Mouse (Mus musculus): ENCODE results near the gene 4931429L15Rik. TPM values are rescaled to one million over a fixed set of nuclear protein-coding genes. Genes with fewer than 3 reads are reported as not detected.
"Not testable (repeated sequence)": the region's sequence is repeated elsewhere in the genome, so short reads cannot be mapped to it uniquely, and the experiment has no call there.

4931429L15Rik gene
- not detected in 2 replicates for polyA plus RNA-seq (2016; fragmentation: Nextera tagmentation; extraction: Ambion mirVana)

- ATAC-seq (ENCODE audit: insufficient number of reproducible peaks, low FRiP score), result not testable (repeated sequence)
These were observed at the start of gene 4931429L15Rik for GRCm38 (mm10) chr9:46319886-46320285. TSS of gene 4931429L15Rik (minus strand) at chr9:46319986.

GRCm38 (mm10) chr9:46362459-46362858 lies 42.7 kb upstream of the 4931429L15Rik start:
- Histone ChIP-seq H3K9ac (no peak overlapping the region), H3K27ac (ENCODE audit: poor library complexity, severe bottlenecking) (no peak overlapping the region), H3K4me1 (replicated peaks) (peaks cover 13% of the 10 kb centered on the region), H3K36me3 (no peaks in the 10 kb centered on the region), H3K4me2 (no peak overlapping the region), H3K4me3 (no peak overlapping the region), H3K27me3 (replicated peaks) (0 out of 2 replicates have a peak, but pooled peaks cover 6% of the 10 kb centered on the region), H3K9me3 (replicated peaks) (no peaks in the 10 kb centered on the region)
- 28% methylated on average over 2 of the region's 2 CpGs for WGBS
- no peak for ATAC-seq (ENCODE audit: insufficient number of reproducible peaks, low FRiP score)

More at GRCm38 (mm10) chr9:46319886-46320285, at the start of gene 4931429L15Rik:
- 79% methylated on average over 6 of the region's 6 CpGs for WGBS
- H3K4me2 ChIP-seq; H3K4me1 ChIP-seq (replicated peaks); H3K27ac ChIP-seq (ENCODE audit: poor library complexity, severe bottlenecking); H3K4me3 ChIP-seq; H3K9ac ChIP-seq; H3K36me3 ChIP-seq: not testable (repeated sequence)
- Histone ChIP-seq H3K9me3 (replicated peaks) (peaks cover 11% of the 10 kb centered on the region), H3K27me3 (replicated peaks) (peaks cover 28% of the 10 kb centered on the region)

GRCm38 (mm10) chr9:46361461-46362111 lies 41.8 kb upstream of the 4931429L15Rik start:
- H3K9me3 ChIP-seq (replicated peaks), result no peaks in the 10 kb centered on the region
- H3K27ac ChIP-seq (ENCODE audit: poor library complexity, severe bottlenecking), result no peak overlapping the region
- H3K27me3 ChIP-seq (replicated peaks), result 0 out of 2 replicates have a peak, but pooled peaks cover 6% of the 10 kb centered on the region
- no peak for ATAC-seq (ENCODE audit: insufficient number of reproducible peaks, low FRiP score)
- H3K4me2 ChIP-seq, result no peak overlapping the region
- no peak overlapping the region for H3K4me3 ChIP-seq
- WGBS, result 64% methylated on average over 11 of the region's 11 CpGs
- H3K9ac ChIP-seq, result no peak overlapping the region
- peaks cover 13% of the 10 kb centered on the region for H3K4me1 ChIP-seq (replicated peaks)
- H3K36me3 ChIP-seq, result no peaks in the 10 kb centered on the region

GRCm38 (mm10) chr9:46353992-46354391 lies 34.2 kb upstream of the 4931429L15Rik start:
- no peak overlapping the region for H3K4me2 ChIP-seq
- H3K36me3 ChIP-seq, result no peaks in the 10 kb centered on the region
- H3K4me3 ChIP-seq, result no peak overlapping the region
- H3K27me3 ChIP-seq (replicated peaks), result peaks cover 43% of the 10 kb centered on the region
- ATAC-seq (ENCODE audit: insufficient number of reproducible peaks, low FRiP score), result peak; percentile 45
- 3% methylated on average over 3 of the region's 3 CpGs for WGBS
- H3K9ac ChIP-seq, result no peak overlapping the region
- H3K9me3 ChIP-seq (replicated peaks), result no peaks in the 10 kb centered on the region
- H3K27ac ChIP-seq (ENCODE audit: poor library complexity, severe bottlenecking), result no peak overlapping the region
- H3K4me1 ChIP-seq (replicated peaks), result peaks cover 14% of the 10 kb centered on the region; the same call in 1 of the 2 replicates

GRCm38 (mm10) chr9:46353330-46353724 lies 33.5 kb upstream of the 4931429L15Rik start:
- peaks cover 14% of the 10 kb centered on the region; the same call in 1 of the 2 replicates for H3K4me1 ChIP-seq (replicated peaks)
- ATAC-seq (ENCODE audit: insufficient number of reproducible peaks, low FRiP score), result no peak
- WGBS, result 16% methylated on average over 5 of the region's 5 CpGs

GRCm38 (mm10) chr9:46352651-46353329 lies 33.0 kb upstream of the 4931429L15Rik start:
- Histone ChIP-seq H3K9ac (no peak overlapping the region), H3K4me1 (replicated peaks) (peaks cover 14% of the 10 kb centered on the region; the same call in 1 of the 2 replicates), H3K4me3 (no peak overlapping the region), H3K4me2 (peak overlapping the region; percentile 12; the same call in 1 of the 2 replicates), H3K27me3 (replicated peaks) (peaks cover 46% of the 10 kb centered on the region), H3K27ac (ENCODE audit: poor library complexity, severe bottlenecking) (no peak overlapping the region), H3K36me3 (no peaks in the 10 kb centered on the region), H3K9me3 (replicated peaks) (no peaks in the 10 kb centered on the region)
- ATAC-seq (ENCODE audit: insufficient number of reproducible peaks, low FRiP score), result peak; percentile 60; the same call in 1 of the 2 replicates
- WGBS, result 46% methylated on average over 12 of the region's 12 CpGs

More at GRCm38 (mm10) chr9:46353330-46353724, 33.5 kb upstream of the 4931429L15Rik start:
- H3K9ac ChIP-seq, result no peak overlapping the region
- no peak overlapping the region for H3K27ac ChIP-seq (ENCODE audit: poor library complexity, severe bottlenecking)
- no peak overlapping the region for H3K4me2 ChIP-seq
- H3K36me3 ChIP-seq, result no peaks in the 10 kb centered on the region
- no peak overlapping the region for H3K4me3 ChIP-seq
- H3K9me3 ChIP-seq (replicated peaks), result no peaks in the 10 kb centered on the region
- peaks cover 46% of the 10 kb centered on the region for H3K27me3 ChIP-seq (replicated peaks)

GRCm38 (mm10) chr9:46350451-46350981 lies 30.7 kb upstream of the 4931429L15Rik start:
- H3K4me3 ChIP-seq, result no peak overlapping the region
- ATAC-seq (ENCODE audit: insufficient number of reproducible peaks, low FRiP score), result no peak

GRCm38 (mm10) chr9:46345887-46346665 lies 26.3 kb upstream of the 4931429L15Rik start:
- WGBS, result 49% methylated on average over 4 of the region's 4 CpGs
- H3K27me3 ChIP-seq (replicated peaks), result peaks cover 19% of the 10 kb centered on the region
- ATAC-seq (ENCODE audit: insufficient number of reproducible peaks, low FRiP score), result no peak
- no peak overlapping the region for H3K9ac ChIP-seq
- no peak overlapping the region for H3K4me2 ChIP-seq
- no peak overlapping the region for H3K4me3 ChIP-seq
- no peak overlapping the region for H3K27ac ChIP-seq (ENCODE audit: poor library complexity, severe bottlenecking)
- H3K9me3 ChIP-seq (replicated peaks), result no peaks in the 10 kb centered on the region
- peaks cover 9% of the 10 kb centered on the region; the same call in 1 of the 2 replicates for H3K4me1 ChIP-seq (replicated peaks)
- no peaks in the 10 kb centered on the region for H3K36me3 ChIP-seq

More at GRCm38 (mm10) chr9:46350451-46350981, 30.7 kb upstream of the 4931429L15Rik start:
- no peaks in the 10 kb centered on the region for H3K9me3 ChIP-seq (replicated peaks)
- H3K36me3 ChIP-seq, result no peaks in the 10 kb centered on the region
- H3K27ac ChIP-seq (ENCODE audit: poor library complexity, severe bottlenecking), result no peak overlapping the region
- H3K9ac ChIP-seq, result no peak overlapping the region
- 28% methylated on average over 9 of the region's 9 CpGs for WGBS
- H3K4me2 ChIP-seq, result no peak overlapping the region
- peaks cover 46% of the 10 kb centered on the region for H3K27me3 ChIP-seq (replicated peaks)
- H3K4me1 ChIP-seq (replicated peaks), result peaks cover 14% of the 10 kb centered on the region; the same call in 1 of the 2 replicates

- Histone ChIP-seq H3K9ac (no peak overlapping the region; the same call in 1 of the 2 replicates), H3K36me3 (no peaks in the 10 kb centered on the region), H3K9me3 (replicated peaks) (no peaks in the 10 kb centered on the region), H3K4me1 (replicated peaks) (peaks cover 5% of the 10 kb centered on the region; the same call in 1 of the 2 replicates), H3K27me3 (replicated peaks) (peaks cover 31% of the 10 kb centered on the region), H3K4me3 (no peak overlapping the region), H3K4me2 (no peak overlapping the region), H3K27ac (ENCODE audit: poor library complexity, severe bottlenecking) (no peak overlapping the region)
- WGBS, result 82% methylated on average over 4 of the region's 4 CpGs
- no peak for ATAC-seq (ENCODE audit: insufficient number of reproducible peaks, low FRiP score)
These were observed 19.4 kb upstream of the 4931429L15Rik start for GRCm38 (mm10) chr9:46339051-46339652.

- Histone ChIP-seq H3K36me3 (no peaks in the 10 kb centered on the region), H3K27ac (ENCODE audit: poor library complexity, severe bottlenecking) (no peak overlapping the region), H3K9ac (no peak overlapping the region), H3K9me3 (replicated peaks) (no peaks in the 10 kb centered on the region), H3K4me2 (no peak overlapping the region), H3K4me3 (no peak overlapping the region), H3K27me3 (replicated peaks) (peaks cover 32% of the 10 kb centered on the region), H3K4me1 (replicated peaks) (peaks cover 5% of the 10 kb centered on the region; the same call in 1 of the 2 replicates)
- 59% methylated on average over 4 of the region's 4 CpGs for WGBS
- ATAC-seq (ENCODE audit: insufficient number of reproducible peaks, low FRiP score), result no peak
These were observed 18.6 kb upstream of the 4931429L15Rik start for GRCm38 (mm10) chr9:46338384-46338783.
